Mouse (Mus musculus) heart, adult 18-20 months (tissue): ENCODE measurements around the gene Ifnz. TPM values are rescaled to one million over a fixed set of nuclear protein-coding genes. Genes with fewer than 3 reads are reported as not detected.
"Not testable (repeated sequence)": the region's sequence is repeated elsewhere in the genome, so short reads cannot be mapped to it uniquely, and the experiment has no call there.

Experiments used
- DNase-seq, 2 experiments: peaks; one replicate each; pipeline ENCODE4 v3.0.0; 2021 to 2022; ENCODE audit warnings: mixed read lengths in 1 of 2
- long read RNA-seq, 2 experiments: library from polyadenylated mRNA; stranded (forward); transcript quantifications; one replicate each; pipeline ENCODE4 v2.0.0; 2021
- total RNA-seq, 2 experiments: library from RNA; stranded (reverse); gene quantifications; 2 replicates each; pipeline ENCODE4 v1.2.3; 2021

Ifnz gene
- total RNA-seq: not detected
- long read RNA-seq, experiment 1: 0 reads
- long read RNA-seq, experiment 2: 0 reads

DNA sequence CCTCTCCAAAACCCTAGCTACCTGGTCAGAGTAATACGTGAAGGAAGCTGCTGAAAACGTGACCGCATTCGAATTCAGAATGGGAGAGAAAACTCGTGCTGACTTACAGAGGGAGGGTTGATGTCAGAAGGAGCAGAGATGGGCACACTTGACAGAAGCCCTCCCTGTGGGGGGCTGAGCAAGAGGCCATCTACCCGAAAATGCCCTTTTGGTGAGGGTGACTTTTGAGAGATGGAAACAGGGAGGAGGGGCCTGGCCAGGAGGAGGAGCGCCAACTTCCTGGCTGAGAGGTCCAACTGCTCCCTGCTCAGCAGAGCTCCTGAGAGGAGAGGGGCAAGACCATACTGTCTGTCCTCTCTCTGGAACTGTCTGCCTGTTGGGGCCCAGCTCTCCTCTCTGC is at the start of gene Ifnz:
TSS of gene Ifnz (plus strand) at position 301 of the 400 bp plus-strand sequence.
- not testable (repeated sequence) for DNase-seq

DNA sequence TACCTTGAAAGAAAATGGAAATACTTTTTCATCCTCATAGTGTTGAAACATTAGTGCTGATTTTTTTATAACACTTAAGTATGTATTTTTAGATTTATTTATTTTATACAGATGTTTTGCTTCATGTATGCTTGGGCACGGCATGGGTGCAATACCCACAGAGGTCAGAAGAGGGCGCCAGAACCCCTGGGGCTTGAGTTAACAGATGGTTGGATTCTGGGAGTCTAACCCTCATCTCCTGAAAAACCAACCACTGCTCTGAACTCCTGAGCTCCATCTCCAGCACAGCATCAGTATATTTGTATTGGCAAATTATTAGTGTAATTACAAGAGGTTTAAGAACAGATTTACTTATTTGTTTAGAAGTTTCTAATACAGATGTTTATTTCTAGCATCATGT is 43.5 kb upstream of the Ifnz start:
- DNase-seq: peak; percentile 57 to 88

DNA sequence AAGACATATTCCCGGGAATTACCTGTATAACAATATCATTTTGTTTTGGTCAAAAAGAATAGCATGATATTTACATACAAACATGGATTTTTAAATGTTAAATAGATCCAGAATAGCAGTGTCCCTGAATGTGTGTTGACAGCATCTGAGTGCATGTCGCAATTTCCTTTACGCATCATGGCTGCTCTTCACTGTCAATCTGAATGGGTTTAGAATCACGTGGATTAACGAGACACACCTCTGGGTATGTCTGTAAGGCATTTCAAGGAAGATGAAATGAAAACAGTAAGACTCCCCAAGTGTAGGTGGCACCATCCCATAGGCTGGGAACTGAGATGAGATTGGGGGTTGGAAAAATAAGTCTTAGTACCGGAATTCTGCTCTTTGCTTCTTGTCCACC is 42.9 kb upstream of the Ifnz start:
- DNase-seq: no peak

DNA sequence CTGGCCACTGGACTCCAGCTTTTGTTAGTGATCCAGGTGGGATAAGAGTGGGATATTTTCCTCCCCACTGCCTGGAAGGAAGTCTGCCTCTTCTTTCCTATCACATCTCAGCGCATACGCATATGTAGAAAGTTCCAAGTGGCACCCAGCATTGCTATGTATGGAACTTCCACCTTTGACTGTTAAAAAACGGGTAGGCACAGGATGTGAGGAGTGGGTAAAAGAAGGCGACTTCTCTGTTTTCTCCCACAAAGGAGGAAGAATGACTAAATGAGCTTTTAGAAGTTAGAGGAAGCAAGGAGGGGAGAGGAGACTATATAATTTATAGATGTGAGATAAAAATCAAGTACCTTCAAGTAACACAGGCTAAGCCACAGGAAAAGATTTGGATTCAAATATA is 40.5 kb upstream of the Ifnz start:
- DNase-seq: no peak

DNA sequence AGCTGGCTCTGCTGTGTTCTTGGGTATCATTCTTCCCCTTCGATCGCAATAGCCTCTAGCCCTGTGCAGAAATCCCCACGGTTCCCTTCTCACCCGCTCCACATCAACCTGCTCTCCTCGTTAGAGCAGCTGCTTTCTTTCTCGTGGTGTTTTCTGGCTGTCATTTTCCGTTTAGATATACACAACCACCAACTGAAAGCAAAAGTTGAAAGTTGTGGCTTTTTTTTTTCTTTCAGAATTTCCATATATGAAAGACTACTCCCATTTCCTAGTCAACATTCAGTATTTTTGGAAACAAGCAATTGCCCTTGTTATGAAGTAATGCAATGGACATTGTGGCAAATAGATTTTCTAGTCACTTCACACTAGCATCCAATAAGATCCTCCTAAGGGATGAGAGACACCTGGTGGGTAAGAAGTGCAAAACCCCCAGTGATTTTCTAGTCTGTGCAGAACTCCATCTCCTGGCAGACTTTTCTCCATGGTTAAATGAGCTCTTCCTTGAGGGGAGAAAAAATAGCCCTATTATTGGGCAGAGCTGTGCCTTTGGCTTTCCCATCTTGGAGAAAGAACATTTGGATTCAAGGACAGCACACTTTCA is 39.1 kb upstream of the Ifnz start:
- no peak for DNase-seq

DNA sequence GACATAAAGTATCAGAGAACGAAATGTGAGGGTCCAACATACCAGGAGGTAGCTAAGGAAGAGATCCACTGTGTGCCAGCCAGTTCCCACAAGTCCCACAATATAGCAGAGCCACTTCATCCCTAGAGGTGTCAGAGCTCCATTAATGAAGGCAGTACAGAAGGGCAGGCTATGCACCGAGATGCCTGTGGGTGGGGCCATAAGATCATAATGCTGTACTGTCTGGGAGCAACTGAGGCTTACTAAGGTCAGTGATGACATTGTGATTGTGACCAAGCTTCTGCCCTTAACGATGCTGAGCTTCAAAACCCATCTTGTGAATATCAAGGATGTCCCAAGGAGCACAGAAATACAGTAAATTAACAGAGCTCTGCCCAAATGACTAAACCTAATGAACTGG is 37.7 kb upstream of the Ifnz start:
- DNase-seq: no peak

DNA sequence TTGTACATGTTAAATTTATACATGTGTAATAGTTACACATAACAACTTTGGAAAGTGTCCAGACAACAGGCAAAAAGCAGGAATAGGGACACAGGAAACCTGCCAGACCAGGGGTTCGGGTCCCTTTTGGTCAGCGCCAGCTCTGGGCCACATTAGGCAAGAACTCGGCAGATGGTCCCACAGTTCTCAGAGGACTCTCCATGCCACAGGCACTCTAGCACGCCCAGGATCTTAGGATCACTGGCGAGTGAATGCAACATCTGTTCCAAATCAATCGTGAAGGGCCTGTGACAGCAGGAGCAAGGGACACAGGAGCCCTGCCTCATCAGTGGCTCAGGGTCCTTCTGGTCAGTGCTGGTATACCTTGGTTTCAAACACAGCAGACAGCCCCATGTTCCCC is 32.0 kb upstream of the Ifnz start:
- no peak for DNase-seq

DNA sequence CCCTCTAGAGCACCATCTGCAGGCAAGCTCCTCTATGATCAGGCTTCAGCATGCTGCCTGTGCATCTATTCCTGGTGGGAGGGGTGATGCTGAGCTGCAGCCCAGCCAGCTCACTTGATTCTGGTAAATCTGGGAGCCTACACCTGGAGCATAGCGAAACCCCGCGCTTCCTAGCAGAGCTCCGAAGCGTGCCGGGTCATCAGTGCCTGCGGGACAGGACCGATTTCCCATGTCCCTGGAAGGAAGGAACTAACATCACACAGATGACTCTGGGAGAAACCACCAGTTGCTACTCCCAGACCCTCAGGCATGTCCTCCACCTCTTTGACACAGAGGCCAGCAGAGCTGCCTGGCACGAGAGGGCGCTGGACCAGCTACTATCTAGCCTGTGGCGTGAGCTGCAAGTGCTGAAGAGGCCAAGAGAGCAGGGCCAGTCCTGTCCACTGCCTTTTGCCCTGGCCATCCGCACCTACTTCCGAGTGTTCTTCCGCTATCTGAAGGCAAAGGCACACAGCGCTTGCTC is 27.1 kb upstream of the Ifnz start, which contains the start of gene Gm13271:
TSS of gene Gm13271 (plus strand) at position 51 of the 523 bp plus-strand sequence.
- peak; percentile 62 to 84 for DNase-seq

DNA sequence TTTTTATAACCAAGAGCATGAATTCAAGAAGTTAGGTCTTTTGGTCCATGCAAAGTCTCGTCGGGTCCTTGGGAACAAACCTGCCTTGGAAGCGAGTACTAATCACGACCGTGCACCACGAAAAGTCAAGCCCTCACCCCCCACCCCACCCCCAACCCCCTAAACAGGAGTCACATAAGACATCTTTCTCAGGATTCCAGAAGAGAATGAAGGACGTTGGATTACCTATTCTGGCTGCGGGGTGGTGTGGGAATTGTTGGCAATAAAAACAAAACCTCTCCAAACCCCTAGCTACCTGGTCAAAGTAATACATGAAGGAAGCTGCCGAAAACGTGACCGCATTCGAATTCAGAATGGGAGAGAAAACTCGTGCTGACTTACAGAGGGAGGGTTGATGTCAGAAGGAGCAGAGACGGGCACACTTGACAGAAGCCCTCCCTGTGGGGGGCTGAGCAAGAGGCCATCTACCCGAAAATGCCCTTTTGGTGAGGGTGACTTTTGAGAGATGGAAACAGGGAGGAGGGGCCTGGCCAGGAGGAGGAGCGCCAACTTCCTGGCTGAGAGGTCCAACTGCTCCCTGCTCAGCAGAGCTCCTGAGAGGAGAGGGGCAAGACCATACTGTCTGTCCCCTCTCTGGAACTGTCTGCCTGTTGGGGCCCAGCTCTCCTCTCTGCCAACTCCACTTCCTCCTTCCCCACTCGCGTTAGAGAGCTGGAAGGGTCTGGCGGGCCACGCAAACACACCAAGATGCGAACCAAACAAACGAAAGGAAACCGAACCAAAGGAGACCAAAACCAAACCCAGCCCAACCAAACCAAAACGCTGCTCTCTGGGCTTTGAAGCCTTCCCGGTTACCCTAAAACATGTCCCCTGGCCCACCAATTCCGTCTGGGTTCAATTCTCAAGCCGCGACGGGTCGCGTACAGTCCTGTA is 25.1 kb upstream of the Ifnz start:
- DNase-seq: peak; percentile 20 to 66

DNA sequence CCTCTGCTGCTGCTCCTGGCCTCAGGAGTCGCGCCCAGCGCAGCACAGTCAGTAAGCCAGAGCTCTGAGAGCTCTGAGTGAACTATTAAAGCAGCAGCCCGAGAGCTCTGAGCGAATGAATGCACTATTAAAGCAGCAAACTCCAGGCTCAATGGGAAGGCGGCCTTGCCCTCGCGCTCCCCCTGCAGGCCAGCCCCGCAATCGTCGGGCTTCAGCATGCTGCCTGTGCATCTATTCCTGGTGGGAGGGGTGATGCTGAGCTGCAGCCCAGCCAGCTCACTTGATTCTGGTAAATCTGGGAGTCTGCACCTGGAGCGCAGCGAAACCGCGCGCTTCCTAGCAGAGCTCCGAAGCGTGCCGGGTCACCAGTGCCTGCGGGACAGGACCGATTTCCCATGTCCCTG is 24.3 kb upstream of the Ifnz start:
- DNase-seq: peak; percentile 91 to 93

DNA sequence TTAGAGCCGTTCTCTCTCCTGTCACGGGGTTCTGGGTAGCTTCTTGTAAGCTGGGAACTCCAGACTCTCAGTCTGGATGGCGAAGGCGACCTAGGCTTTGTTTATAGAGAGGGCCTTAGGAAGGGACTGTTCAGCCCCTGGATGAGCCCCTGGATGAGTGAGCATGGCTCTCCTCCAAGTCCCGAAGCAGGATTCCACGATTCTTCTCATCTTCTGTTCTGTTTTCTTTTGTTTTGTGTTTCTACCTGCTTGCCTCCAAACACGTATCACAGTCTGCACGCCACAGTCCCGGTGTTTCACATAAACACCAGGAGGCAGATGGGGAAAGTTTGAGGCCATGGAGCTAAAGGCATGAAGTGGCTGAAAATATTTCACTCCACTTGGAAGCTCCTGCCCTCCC is 23.2 kb upstream of the Ifnz start:
- DNase-seq: not testable (repeated sequence)

DNA sequence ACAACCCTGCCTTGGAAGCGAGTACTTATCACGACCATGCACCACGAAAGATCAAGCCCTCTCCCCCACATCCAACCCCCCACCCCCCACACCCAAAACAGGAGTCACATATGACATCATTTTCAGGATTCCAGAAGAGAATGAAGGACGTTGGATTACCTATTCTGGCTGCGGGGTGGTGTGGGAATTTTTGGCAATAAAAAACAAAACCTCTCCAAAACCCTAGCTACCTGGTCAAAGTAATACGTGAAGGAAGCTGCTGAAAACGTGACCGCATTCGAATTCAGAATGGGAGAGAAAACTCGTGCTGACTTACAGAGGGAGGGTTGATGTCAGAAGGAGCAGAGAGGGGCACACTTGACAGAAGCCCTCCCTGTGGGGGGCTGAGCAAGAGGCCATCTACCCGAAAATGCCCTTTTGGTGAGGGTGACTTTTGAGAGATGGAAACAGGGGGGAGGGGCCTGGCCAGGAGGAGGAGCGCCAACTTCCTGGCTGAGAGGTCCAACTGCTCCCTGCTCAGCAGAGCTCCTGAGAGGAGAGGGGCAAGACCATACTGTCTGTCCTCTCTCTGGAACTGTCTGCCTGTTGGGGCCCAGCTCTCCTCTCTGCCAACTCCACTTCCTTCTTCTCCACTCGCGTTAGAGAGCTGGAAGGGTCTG is 22.2 kb upstream of the Ifnz start, which contains the start of gene Gm13283:
TSS of gene Gm13283 (plus strand) at position 510 of the 659 bp plus-strand sequence.
- peak; percentile 59 to 66 for DNase-seq

DNA sequence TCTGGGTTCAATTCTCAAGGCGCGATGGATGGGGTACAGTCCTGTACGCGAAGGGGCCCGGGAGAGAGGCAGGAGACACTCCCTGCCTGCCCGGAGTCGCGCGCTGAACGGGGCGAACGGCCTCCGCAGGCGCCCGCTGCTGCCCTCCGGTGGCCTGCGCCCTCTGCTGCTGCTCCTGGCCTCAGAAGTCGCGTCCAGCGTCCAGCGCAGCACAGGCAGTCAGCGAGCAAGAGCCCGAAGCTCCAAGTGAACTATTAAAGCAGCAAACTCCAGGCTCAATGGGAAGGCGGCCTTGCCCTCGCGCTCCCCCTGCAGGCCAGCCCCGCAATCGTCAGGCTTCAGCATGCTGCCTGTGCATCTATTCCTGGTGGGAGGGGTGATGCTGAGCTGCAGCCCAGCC is 21.5 kb upstream of the Ifnz start:
- DNase-seq: peak; percentile 79 to 91

DNA sequence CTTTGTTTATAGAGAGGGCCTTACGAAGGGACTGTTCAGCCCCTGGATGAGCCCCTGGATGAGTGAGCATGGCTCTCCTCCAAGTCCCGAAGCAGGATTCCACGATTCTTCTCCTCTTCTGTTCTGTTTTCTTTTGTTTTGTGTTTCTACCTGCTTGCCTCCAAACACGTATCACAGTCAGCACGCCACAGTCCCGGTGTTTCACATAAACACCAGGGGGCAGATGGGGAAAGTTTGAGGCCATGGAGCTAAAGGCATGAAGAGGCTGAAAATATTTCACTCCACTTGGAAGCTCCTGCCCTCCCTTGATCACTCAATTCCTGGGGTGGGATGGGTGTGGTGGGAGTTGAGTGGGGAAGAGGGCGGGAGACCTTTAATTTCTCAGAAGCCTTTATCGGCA is 20.2 kb upstream of the Ifnz start:
- DNase-seq: peak; percentile 67 to 77

DNA sequence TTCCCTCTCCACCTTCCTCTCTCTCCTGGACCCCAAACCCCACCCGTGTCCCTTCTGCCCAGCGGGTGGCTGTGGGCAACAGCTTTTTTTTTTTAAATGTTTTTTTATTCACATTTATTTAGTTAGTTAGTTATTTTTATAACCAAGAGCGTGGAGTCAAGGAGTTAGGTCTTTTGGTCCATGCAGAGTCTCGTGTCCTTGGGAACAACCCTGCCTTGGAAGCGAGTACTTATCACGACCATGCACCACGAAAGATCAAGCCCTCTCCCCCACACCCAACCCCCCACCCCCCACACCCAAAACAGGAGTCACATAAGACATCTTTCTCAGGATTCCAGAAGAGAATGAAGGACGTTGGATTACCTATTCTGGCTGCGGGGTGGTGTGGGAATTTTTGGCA is 19.6 kb upstream of the Ifnz start:
- DNase-seq: peak; percentile 20 to 25

DNA sequence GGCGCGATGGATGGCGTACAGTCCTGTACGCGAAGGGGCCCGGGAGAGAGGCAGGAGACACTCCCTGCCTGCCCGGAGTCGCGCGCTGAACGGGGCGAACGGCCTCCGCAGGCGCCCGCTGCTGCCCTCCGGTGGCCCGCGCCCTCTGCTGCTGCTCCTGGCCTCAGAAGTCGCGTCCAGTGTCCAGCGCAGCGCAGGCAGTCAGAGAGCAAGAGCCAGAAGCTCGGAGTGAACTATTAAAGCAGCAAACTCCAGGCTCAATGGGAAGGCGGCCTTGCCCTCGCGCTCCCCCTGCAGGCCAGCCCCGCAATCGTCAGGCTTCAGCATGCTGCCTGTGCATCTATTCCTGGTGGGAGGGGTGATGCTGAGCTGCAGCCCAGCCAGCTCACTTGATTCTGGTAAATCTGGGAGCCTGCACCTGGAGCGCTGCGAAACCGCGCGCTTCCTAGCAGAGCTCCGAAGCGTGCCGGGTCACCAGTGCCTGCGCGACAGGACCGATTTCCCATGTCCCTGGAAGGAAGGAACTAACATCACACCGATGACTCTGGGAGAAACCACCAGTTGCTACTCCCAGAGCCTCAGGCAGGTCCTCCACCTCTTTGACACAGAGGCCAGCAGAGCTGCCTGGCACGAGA is 18.4 kb upstream of the Ifnz start:
- DNase-seq: peak; percentile 69 to 84

DNA sequence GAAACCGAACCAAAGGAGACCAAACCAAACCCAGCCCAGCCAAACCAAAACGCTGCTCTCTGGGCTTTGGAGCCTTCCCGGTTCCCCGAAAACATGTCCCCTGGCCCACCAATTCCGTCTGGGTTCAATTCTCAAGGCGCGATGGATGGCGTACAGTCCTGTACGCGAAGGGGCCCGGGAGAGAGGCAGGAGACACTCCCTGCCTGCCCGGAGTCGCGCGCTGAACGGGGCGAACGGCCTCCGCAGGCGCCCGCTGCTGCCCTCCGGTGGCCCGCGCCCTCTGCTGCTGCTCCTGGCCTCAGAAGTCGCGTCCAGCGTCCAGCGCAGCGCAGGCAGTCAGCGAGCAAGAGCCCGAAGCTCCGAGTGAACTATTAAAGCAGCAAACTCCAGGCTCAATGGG is 8.4 kb upstream of the Ifnz start, which contains the start of gene Gm13290:
TSS of gene Gm13290 (plus strand) at position 301 of the 400 bp plus-strand sequence.
- not testable (repeated sequence) for DNase-seq

DNA sequence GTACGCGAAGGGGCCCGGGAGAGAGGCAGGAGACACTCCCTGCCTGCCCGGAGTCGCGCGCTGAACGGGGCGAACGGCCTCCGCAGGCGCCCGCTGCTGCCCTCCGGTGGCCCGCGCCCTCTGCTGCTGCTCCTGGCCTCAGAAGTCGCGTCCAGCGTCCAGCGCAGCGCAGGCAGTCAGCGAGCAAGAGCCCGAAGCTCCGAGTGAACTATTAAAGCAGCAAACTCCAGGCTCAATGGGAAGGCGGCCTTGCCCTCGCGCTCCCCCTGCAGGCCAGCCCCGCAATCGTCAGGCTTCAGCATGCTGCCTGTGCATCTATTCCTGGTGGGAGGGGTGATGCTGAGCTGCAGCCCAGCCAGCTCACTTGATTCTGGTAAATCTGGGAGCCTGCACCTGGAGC is 5.3 kb upstream of the Ifnz start, which contains the start of gene Gm13289:
TSS of gene Gm13289 (plus strand) at position 301 of the 400 bp plus-strand sequence.
- DNase-seq: not testable (repeated sequence)

DNA sequence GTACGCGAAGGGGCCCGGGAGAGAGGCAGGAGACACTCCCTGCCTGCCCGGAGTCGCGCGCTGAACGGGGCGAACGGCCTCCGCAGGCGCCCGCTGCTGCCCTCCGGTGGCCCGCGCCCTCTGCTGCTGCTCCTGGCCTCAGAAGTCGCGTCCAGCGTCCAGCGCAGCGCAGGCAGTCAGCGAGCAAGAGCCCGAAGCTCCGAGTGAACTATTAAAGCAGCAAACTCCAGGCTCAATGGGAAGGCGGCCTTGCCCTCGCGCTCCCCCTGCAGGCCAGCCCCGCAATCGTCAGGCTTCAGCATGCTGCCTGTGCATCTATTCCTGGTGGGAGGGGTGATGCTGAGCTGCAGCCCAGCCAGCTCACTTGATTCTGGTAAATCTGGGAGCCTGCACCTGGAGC is 2.4 kb upstream of the Ifnz start, which contains the start of gene Gm13272:
TSS of gene Gm13272 (plus strand) at position 301 of the 400 bp plus-strand sequence.
- DNase-seq: not testable (repeated sequence)

DNA sequence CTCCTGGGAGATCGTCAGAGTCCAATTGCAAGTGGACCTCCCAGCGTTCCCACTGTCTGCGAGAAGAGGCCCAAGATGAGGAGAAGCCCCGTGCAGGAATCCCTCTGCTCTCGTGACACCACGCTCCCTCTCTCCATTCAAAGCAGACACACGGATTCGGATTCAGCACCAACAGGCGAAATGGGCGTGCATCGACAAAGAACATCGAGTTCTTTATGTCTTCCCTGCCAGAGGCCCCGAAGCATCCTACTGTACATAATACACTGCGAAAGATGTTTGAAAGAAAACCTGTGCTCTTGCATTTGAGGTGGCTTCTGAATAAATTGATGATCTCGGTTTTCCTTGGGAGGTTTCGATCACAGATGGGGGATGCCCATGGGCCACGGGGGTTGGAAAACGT is 1.6 kb upstream of the Ifnz start:
- DNase-seq: peak in 1 of 2 experiments; percentile 7

DNA sequence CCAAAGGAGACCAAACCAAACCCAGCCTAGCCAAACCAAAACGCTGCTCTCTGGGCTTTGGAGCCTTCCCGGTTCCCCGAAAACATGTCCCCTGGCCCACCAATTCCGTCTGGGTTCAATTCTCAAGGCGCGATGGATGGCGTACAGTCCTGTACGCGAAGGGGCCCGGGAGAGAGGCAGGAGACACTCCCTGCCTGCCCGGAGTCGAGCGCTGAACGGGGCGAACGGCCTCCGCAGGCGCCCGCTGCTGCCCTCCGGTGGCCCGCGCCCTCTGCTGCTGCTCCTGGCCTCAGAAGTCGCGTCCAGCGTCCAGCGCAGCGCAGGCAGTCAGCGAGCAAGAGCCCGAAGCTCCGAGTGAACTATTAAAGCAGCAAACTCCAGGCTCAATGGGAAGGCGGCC is 404 bp downstream of the Ifnz start:
- peak; percentile 7 to 47 for DNase-seq

DNA sequence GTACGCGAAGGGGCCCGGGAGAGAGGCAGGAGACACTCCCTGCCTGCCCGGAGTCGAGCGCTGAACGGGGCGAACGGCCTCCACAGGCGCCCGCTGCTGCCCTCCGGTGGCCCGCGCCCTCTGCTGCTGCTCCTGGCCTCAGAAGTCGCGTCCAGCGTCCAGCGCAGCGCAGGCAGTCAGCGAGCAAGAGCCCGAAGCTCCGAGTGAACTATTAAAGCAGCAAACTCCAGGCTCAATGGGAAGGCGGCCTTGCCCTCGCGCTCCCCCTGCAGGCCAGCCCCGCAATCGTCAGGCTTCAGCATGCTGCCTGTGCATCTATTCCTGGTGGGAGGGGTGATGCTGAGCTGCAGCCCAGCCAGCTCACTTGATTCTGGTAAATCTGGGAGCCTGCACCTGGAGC is 3.5 kb downstream of the Ifnz start, which contains the start of gene Gm13276:
TSS of gene Gm13276 (plus strand) at position 301 of the 400 bp plus-strand sequence.
- not testable (repeated sequence) for DNase-seq
